Mouse (Mus musculus) layer of hippocampus, adult 6 months (tissue): ENCODE data around the gene Olfr348. TPM values are rescaled to one million over a fixed set of nuclear protein-coding genes. Genes with fewer than 3 reads are reported as not detected.

Experiments
- long read RNA-seq, 2 experiments: library from polyadenylated mRNA; unstranded; transcript quantifications; one replicate each; pipeline ENCODE4 v2.0.0; 2019 to 2020
- polyA plus RNA-seq: library from polyadenylated mRNA; unstranded; fragments of <200 nt; fragmentation: Nextera tagmentation; gene quantifications from 2 replicates; pipeline ENCODE4 v1.2.3, GENCODE M21; 2021

Gene Olfr348
- not detected in 2 replicates for polyA plus RNA-seq
- long read RNA-seq, experiment 1, result 0 reads
- long read RNA-seq, experiment 2, result 0 reads

GRCm38 (mm10) chr2:36783976-36784375 lies at the start of gene Olfr348:
Gene Olfr348 (plus strand): TSS chr2:36784276.

GRCm38 (mm10) chr2:36790238-36790637 lies 6.2 kb downstream of the Olfr348 start, which contains the start of gene Olfr50:
Gene Olfr50 (plus strand): TSS chr2:36790538.

GRCm38 (mm10) chr2:36816932-36817331 lies 32.9 kb downstream of the Olfr348 start, which contains the start of gene Olfr3:
Gene Olfr3 (minus strand): TSS chr2:36817032.

Other genes starting within 250 kb of the Olfr348 start
- not detected in 2 replicates for gene Olfr344, start 217.6 kb upstream of the Olfr348 start, polyA plus RNA-seq
- not detected in 2 replicates for gene Olfr345, start 144.2 kb upstream of the Olfr348 start, polyA plus RNA-seq
- gene Olfr346, start 98.5 kb upstream of the Olfr348 start, polyA plus RNA-seq, result not detected in 2 replicates
- gene Olfr347, start 52.4 kb upstream of the Olfr348 start, polyA plus RNA-seq, result not detected in 2 replicates
- not detected in 2 replicates for gene Olfr50, start 6.3 kb downstream of the Olfr348 start, polyA plus RNA-seq
- not detected in 2 replicates for gene Olfr3, start 32.8 kb downstream of the Olfr348 start, polyA plus RNA-seq
- gene Olfr350, start 62.0 kb downstream of the Olfr348 start, polyA plus RNA-seq, result not detected in 2 replicates
- not detected in 2 replicates for gene Olfr351, start 78.4 kb downstream of the Olfr348 start, polyA plus RNA-seq
- gene Olfr352, start 84.2 kb downstream of the Olfr348 start, polyA plus RNA-seq, result not detected in 2 replicates
- gene Olfr353, start 108.7 kb downstream of the Olfr348 start, polyA plus RNA-seq, result not detected in 2 replicates
- gene Olfr354, start 121.4 kb downstream of the Olfr348 start, polyA plus RNA-seq, result not detected in 2 replicates
- not detected in 2 replicates for gene Olfr355, start 144.6 kb downstream of the Olfr348 start, polyA plus RNA-seq
- not detected in 2 replicates for gene Olfr356, start 152.8 kb downstream of the Olfr348 start, polyA plus RNA-seq
- not detected in 2 replicates for gene Olfr357, start 209.6 kb downstream of the Olfr348 start, polyA plus RNA-seq
- gene Olfr358, start 225.1 kb downstream of the Olfr348 start, polyA plus RNA-seq, result not detected in 2 replicates